Mouse (Mus musculus) lung, postnatal 0 days (tissue): ENCODE results near the gene Ttll12.

Experiments
- CTCF ChIP-seq: IDR thresholded peaks from 2 replicates; pipeline ENCODE4 v1.5.1; 2016; ENCODE audit warnings: antibody characterized with exemption, mild to moderate bottlenecking
- EP300 ChIP-seq: IDR thresholded peaks from 2 replicates; pipeline ENCODE4 v1.6.1; 2016; ENCODE audit warnings: antibody characterized with exemption, mild to moderate bottlenecking, control low read depth

DNA sequence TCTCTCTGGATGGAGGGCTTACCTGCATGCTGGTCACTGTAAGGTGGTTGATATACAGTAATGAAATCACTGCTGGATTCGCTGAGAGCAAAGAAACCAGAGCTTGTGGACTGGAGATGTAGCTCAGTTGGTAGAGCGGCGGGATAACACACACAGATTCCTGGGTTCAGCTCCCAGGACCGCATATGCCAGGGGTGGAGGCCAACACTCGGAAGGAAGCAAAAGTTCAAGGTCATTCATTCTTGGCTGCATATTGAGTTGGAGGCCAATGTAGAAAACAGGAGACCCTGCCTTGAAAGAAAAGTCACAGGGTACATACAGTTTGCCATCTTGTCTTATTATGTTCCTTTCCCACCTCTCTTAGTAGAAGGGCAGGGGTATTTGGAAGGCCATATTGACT lies 65.2 kb downstream of the Ttll12 start:
- no peak for TF ChIP-seq CTCF
- TF ChIP-seq EP300, result no peak
